Mouse (Mus musculus): ENCODE data around the gene Fitm1. TPM values are rescaled to one million over a fixed set of nuclear protein-coding genes. Genes with fewer than 3 reads are reported as not detected.

Fitm1 gene
- polyA plus RNA-seq, 1 experiment = 12.8 TPM

DNA sequence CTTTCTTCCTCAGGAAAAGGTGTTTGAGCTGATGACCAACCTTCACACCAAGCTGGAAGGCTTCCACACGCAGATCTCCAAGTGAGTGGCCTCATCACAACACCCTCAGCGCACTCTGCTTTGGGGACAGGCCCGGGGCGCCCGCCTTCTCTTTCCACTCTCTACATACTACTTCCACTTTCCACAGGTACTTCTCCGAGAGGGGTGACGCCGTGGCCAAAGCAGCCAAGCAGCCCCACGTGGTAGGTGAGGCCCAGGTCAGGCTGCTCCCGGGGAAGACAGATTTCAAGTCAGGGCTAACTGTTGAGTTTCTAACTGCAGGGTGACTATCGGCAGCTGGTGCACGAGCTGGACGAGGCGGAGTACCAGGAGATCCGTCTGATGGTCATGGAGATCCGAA lies 5.3 kb downstream of the Fitm1 start:
- no peaks in the 10 kb centered on the region for H3K27me3 ChIP-seq (ENCODE audit: control insufficient read depth, insufficient read depth, insufficient read length)

GRCm38 (mm10) chr14:55581981-55582681 lies 6.7 kb downstream of the Fitm1 start:
- H3K4me2 ChIP-seq (ENCODE audit: low read depth) = no peak overlapping the region
- no peaks in the 10 kb centered on the region for H3K36me3 ChIP-seq (ENCODE audit: control insufficient read depth, insufficient read depth)
- H3K4me3 ChIP-seq = no peak overlapping the region
- no peaks in the 10 kb centered on the region for H3K79me2 ChIP-seq (ENCODE audit: control insufficient read depth, insufficient read depth)
- H3ac ChIP-seq (ENCODE audit: control insufficient read depth, insufficient read length) = no peak overlapping the region
- H3K27me3 ChIP-seq (ENCODE audit: control insufficient read depth, insufficient read depth, insufficient read length) = no peaks in the 10 kb centered on the region
- TF ChIP-seq SRF (IDR thresholded peaks at IDR 0.05; ENCODE audit: control insufficient read depth, insufficient read length, low read depth) = no peak

More for the DNA sequence above, 5.3 kb downstream of the Fitm1 start:
- Histone ChIP-seq H3K4me3 (no peak overlapping the region), H3K79me2 (ENCODE audit: control insufficient read depth, insufficient read depth) (no peaks in the 10 kb centered on the region), H3ac (ENCODE audit: control insufficient read depth, insufficient read length) (no peak overlapping the region), H3K36me3 (ENCODE audit: control insufficient read depth, insufficient read depth) (no peaks in the 10 kb centered on the region), H3K4me2 (ENCODE audit: low read depth) (no peak overlapping the region)
- TF ChIP-seq TCF3 (IDR thresholded peaks at IDR 0.05; ENCODE audit: insufficient read length, low read depth) = no peak
- TF ChIP-seq POLR2A (IDR thresholded peaks at IDR 0.05; ENCODE audit: insufficient read length, low read depth) = no peak
- TF ChIP-seq USF1 (IDR thresholded peaks at IDR 0.05; ENCODE audit: low read depth) = no peak
- no peak for TF ChIP-seq MAX (IDR thresholded peaks at IDR 0.05; ENCODE audit: low read depth)
- no peak for TF ChIP-seq MYOD1 (IDR thresholded peaks at IDR 0.05; ENCODE audit: control insufficient read depth in 1 of 3, insufficient read length in 2 of 3, low read depth in 2 of 3)
- no peak for TF ChIP-seq MYOG (IDR thresholded peaks at IDR 0.05; ENCODE audit: control insufficient read depth in 1 of 3, insufficient read depth in 1 of 3, insufficient read length in 2 of 3, low read depth in 2 of 3)
- TF ChIP-seq E2F4 (IDR thresholded peaks at IDR 0.05; ENCODE audit: insufficient read depth) = no peak
- TF ChIP-seq CEBPB (IDR thresholded peaks at IDR 0.05; ENCODE audit: insufficient read depth, poor library complexity, severe bottlenecking) = no peak
- no peak for TF ChIP-seq SRF (IDR thresholded peaks at IDR 0.05; ENCODE audit: control insufficient read depth, insufficient read length, low read depth)
- no peak for TF ChIP-seq TCF12 (IDR thresholded peaks at IDR 0.05; ENCODE audit: insufficient read depth, poor library complexity, severe bottlenecking)
- TF ChIP-seq REST (IDR thresholded peaks at IDR 0.05; ENCODE audit: insufficient read depth, insufficient read length) = no peak
- no peak for TF ChIP-seq POLR2AphosphoS2 (IDR thresholded peaks at IDR 0.05; ENCODE audit: insufficient read length, low read depth)

- TF ChIP-seq POLR2AphosphoS2 (IDR thresholded peaks at IDR 0.05; ENCODE audit: insufficient read length, low read depth) (no peak), MYOG (IDR thresholded peaks at IDR 0.05; ENCODE audit: control insufficient read depth in 1 of 3, insufficient read depth in 1 of 3, insufficient read length in 2 of 3, low read depth in 2 of 3) (no peak), POLR2A (IDR thresholded peaks at IDR 0.05; ENCODE audit: insufficient read length, low read depth) (no peak), SRF (IDR thresholded peaks at IDR 0.05; ENCODE audit: control insufficient read depth, insufficient read length, low read depth) (no peak), E2F4 (IDR thresholded peaks at IDR 0.05; ENCODE audit: insufficient read depth) (no peak), TCF12 (IDR thresholded peaks at IDR 0.05; ENCODE audit: insufficient read depth, poor library complexity, severe bottlenecking) (no peak), CEBPB (IDR thresholded peaks at IDR 0.05; ENCODE audit: insufficient read depth, poor library complexity, severe bottlenecking) (no peak), TCF3 (IDR thresholded peaks at IDR 0.05; ENCODE audit: insufficient read length, low read depth) (no peak), MAX (IDR thresholded peaks at IDR 0.05; ENCODE audit: low read depth) (no peak), REST (IDR thresholded peaks at IDR 0.05; ENCODE audit: insufficient read depth, insufficient read length) (no peak), MYOD1 (IDR thresholded peaks at IDR 0.05; ENCODE audit: control insufficient read depth in 1 of 3, insufficient read length in 2 of 3, low read depth in 2 of 3) (no peak)
Observed at GRCm38 (mm10) chr14:55584303-55584701, 8.9 kb downstream of the Fitm1 start.

GRCm38 (mm10) chr14:55584702-55585565 lies 9.5 kb downstream of the Fitm1 start, which contains the start of gene Emc9:
Gene Emc9, minus strand, starts transcription at chr14:55585302.
- Histone ChIP-seq H3K36me3 (ENCODE audit: control insufficient read depth, insufficient read depth) (no peaks in the 10 kb centered on the region), H3K79me2 (ENCODE audit: control insufficient read depth, insufficient read depth) (no peaks in the 10 kb centered on the region), H3ac (ENCODE audit: control insufficient read depth, insufficient read length) (peak within 1 kb of the TSS; percentile 67), H3K27me3 (ENCODE audit: control insufficient read depth, insufficient read depth, insufficient read length) (no peaks in the 10 kb centered on the region), H3K4me2 (ENCODE audit: low read depth) (peak within 1 kb of the TSS; percentile 77), H3K4me3 (peak within 1 kb of the TSS; percentile 33)
- no peak for TF ChIP-seq SRF (IDR thresholded peaks at IDR 0.05; ENCODE audit: control insufficient read depth, insufficient read length, low read depth)
- peak; percentile 60 for TF ChIP-seq POLR2AphosphoS2 (IDR thresholded peaks at IDR 0.05; ENCODE audit: insufficient read length, low read depth)
- peak in 2 of 3 experiments; percentile 74 to 79 for TF ChIP-seq MYOD1 (IDR thresholded peaks at IDR 0.05; ENCODE audit: control insufficient read depth in 1 of 3, insufficient read length in 2 of 3, low read depth in 2 of 3)
- TF ChIP-seq POLR2A (IDR thresholded peaks at IDR 0.05; ENCODE audit: insufficient read length, low read depth) = peak; percentile 69

More at GRCm38 (mm10) chr14:55584303-55584701, 8.9 kb downstream of the Fitm1 start:
- Histone ChIP-seq H3K36me3 (ENCODE audit: control insufficient read depth, insufficient read depth) (no peaks in the 10 kb centered on the region), H3K4me3 (peak overlapping the region; percentile 33), H3ac (ENCODE audit: control insufficient read depth, insufficient read length) (peak overlapping the region; percentile 67), H3K27me3 (ENCODE audit: control insufficient read depth, insufficient read depth, insufficient read length) (no peaks in the 10 kb centered on the region), H3K79me2 (ENCODE audit: control insufficient read depth, insufficient read depth) (no peaks in the 10 kb centered on the region), H3K4me2 (ENCODE audit: low read depth) (peak overlapping the region; percentile 77)
